Mouse (Mus musculus) hematopoietic stem cell, adult 5-6 weeks (primary cell): Measurements from ENCODE around the gene Polr3e. TPM values are rescaled to one million over a fixed set of nuclear protein-coding genes. Genes with fewer than 3 reads are reported as not detected.

ENCODE experiments used
- total RNA-seq: library from RNA; stranded (forward); fragments of 172-1452, 232-1000 nt; gene quantifications from 2 replicates; pipeline ENCODE4 v1.2.3, GENCODE M21; 2017

The Polr3e gene
- total RNA-seq, 1 experiment from 2014 or later: 25.8 TPM

Other genes starting within 250 kb of the Polr3e start
- gene Pdzd9, start 247.4 kb upstream of the Polr3e start, total RNA-seq: not detected in 2 replicates
- gene Mosmo, start 240.1 kb upstream of the Polr3e start, total RNA-seq: 21.6 and 24.0 TPM in 2 replicates
- gene Vwa3a, start 178.4 kb upstream of the Polr3e start, total RNA-seq: not detected in 2 replicates
- gene Gm5737, start 105.4 kb upstream of the Polr3e start, total RNA-seq: not detected in 2 replicates
- gene Eef2k, start 74.9 kb upstream of the Polr3e start, total RNA-seq: 146 and 162 TPM in 2 replicates
- gene Cdr2, start 64.6 kb downstream of the Polr3e start, total RNA-seq: 1.4 and 9.1 TPM in 2 replicates
- not detected in 2 replicates for gene Mfsd13b, start 64.8 kb downstream of the Polr3e start, total RNA-seq
- gene Mettl9, start 116.7 kb downstream of the Polr3e start, total RNA-seq: 107 and 123 TPM in 2 replicates
- gene Igsf6, start 156.8 kb downstream of the Polr3e start, total RNA-seq: 21.9 and 62.2 TPM in 2 replicates
- gene Otoa, start 163.9 kb downstream of the Polr3e start, total RNA-seq: 0.38 and 0.69 TPM in 2 replicates